Mouse (Mus musculus) ES-E14 (cell line): Measurements from ENCODE around the gene Spata22.

ENCODE experiments used
- CHD2 ChIP-seq: IDR thresholded peaks from 2 replicates; pipeline ENCODE4 v1.6.1; 2014; ENCODE audit warnings: mild to moderate bottlenecking, low read depth, low read length, inconsistent platforms
- HCFC1 ChIP-seq: IDR thresholded peaks from 2 replicates; pipeline ENCODE4 v1.6.1; 2012; ENCODE audit warnings: low read length, inconsistent platforms, borderline replicate concordance; ENCODE audit not compliant: insufficient read depth
- ZC3H11A ChIP-seq: IDR thresholded peaks from 2 replicates; pipeline ENCODE4 v1.6.1; 2012; ENCODE audit warnings: low read depth, mild to moderate bottlenecking, inconsistent platforms, low read length, borderline replicate concordance

DNA sequence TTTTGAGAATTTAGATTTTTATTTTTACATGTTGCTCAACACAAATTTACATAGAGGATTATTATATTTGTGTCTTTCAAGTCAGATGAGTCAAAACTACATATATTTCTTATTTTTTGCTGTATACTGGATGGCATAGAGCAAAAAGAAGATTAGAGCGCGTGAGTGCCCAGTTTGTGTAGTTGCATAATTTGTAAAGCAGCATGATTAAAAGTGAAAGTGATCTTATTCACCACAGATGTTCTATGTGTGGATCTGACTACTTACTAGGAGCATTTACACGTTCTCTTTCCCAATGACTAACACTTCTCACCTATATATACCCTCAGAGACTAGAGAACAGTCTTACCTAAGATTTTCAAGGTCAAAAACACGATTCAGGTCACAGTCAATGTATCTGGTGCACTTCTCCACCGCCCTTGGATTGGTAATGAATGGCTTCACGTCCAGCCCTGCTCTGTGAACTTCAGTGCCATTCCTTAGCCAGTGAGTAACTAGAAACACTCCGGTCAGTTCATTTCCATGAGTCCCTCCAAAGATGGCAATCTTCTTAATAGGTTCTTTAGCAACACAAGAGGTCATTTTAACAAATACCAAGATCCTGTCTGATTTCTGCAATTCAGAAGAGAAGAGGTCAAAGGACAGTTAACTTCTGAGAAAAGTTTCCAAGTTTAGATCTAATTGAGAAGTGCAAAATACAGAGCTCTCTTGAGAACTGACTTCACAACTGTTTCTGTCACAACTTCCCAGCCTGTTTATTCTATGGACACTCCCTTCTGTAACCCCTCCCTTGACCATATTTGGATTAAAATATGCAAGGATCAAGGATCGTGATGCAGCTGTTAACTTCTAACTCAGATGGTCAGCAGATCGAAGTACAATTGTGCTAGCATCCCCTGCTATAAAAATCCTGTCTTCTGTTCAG is 5.4 kb upstream of the Spata22 start:
- TF ChIP-seq HCFC1: no peak
- no peak for TF ChIP-seq ZC3H11A
- no peak for TF ChIP-seq CHD2
